26 mouse cellular contexts compared by ENCODE assay signal in genomic region chr9:83625085-83625484, GRCm38 (mm10).
"Had no signal": no experiment of that assay in that cellular context is flagged by ENCODE, and none has a peak within 500 bp of the region (broad histone marks: within the 10 kb centered on the region; RNA-seq: fewer than 3 reads in every experiment).

No protein-coding gene starts in this region.

- H3K9me3 ChIP-seq: heart, embryonic 10.5 days; heart, embryonic 12.5 days; hindbrain, embryonic 10.5 days; hindbrain, embryonic 12.5 days; intestine, embryonic 15.5 days; limb, embryonic 13.5 days; liver, embryonic 13.5 days; liver, embryonic 15.5 days had no signal

- H3K27me3 ChIP-seq: heart, embryonic 12.5 days; hindbrain, embryonic 12.5 days; intestine, embryonic 15.5 days; limb, embryonic 13.5 days; liver, embryonic 13.5 days; liver, embryonic 15.5 days had no signal

- H3K4me2 ChIP-seq: heart, embryonic 12.5 days; hindbrain, embryonic 12.5 days; hindbrain, embryonic 14.5 days; intestine, embryonic 15.5 days; limb, embryonic 13.5 days; liver, embryonic 11.5 days; liver, embryonic 13.5 days; liver, embryonic 15.5 days had no signal

- ATAC-seq: hindbrain, embryonic 16.5 days; inflammation-experienced regulatory T-cells, adult 6 months; intestine, embryonic 15.5 days; intestine, postnatal 0 days had no signal

- H3K4me1 ChIP-seq: intestine, embryonic 15.5 days; liver, embryonic 13.5 days; liver, embryonic 15.5 days had no signal

- DNase-seq: gastrocnemius, adult 2 months; gastrocnemius, postnatal 10 days; gastrocnemius, postnatal 25 days; heart, postnatal 10 days; heart, postnatal 4 days; kidney, adult 18-20 months; kidney, adult 8-10 months; kidney, postnatal 10 days; kidney, postnatal 25 days; kidney, postnatal 4 days; liver; liver, embryonic 13.5 days had no signal

- H3K27ac ChIP-seq: gastrocnemius, adult 2 months; heart, embryonic 10.5 days; hindbrain, embryonic 10.5 days; hindbrain, embryonic 12.5 days; hindbrain, embryonic 14.5 days; intestine, embryonic 15.5 days; layer of hippocampus, adult 2 months; left cerebral cortex, adult 2 months; limb, embryonic 13.5 days; liver, embryonic 13.5 days; liver, embryonic 15.5 days had no signal

- H3K4me3 ChIP-seq: gastrocnemius, adult 2 months; heart, embryonic 10.5 days; heart, embryonic 12.5 days; hindbrain, embryonic 10.5 days; hindbrain, embryonic 12.5 days; intestine, embryonic 15.5 days; layer of hippocampus, adult 2 months; left cerebral cortex, adult 2 months; limb, embryonic 13.5 days; liver, embryonic 13.5 days; liver, embryonic 15.5 days had no signal

- H3K9ac ChIP-seq: heart, embryonic 12.5 days; hindbrain, embryonic 12.5 days; hindbrain, embryonic 14.5 days; intestine, embryonic 15.5 days; limb, embryonic 13.5 days; liver, embryonic 13.5 days; liver, embryonic 15.5 days had no signal

- H3K36me3 ChIP-seq: heart, embryonic 10.5 days; heart, embryonic 12.5 days; hindbrain, embryonic 10.5 days; hindbrain, embryonic 12.5 days; intestine, embryonic 15.5 days; limb, embryonic 13.5 days; liver, embryonic 13.5 days; liver, embryonic 15.5 days had no signal
